Mouse (Mus musculus): ENCODE measurements around the gene Lrp6.

The Lrp6 gene

GRCm38 (mm10) chr6:134566818-134567485, at the start of gene Lrp6:
Gene Lrp6, minus strand, starts transcription at chr6:134566965.
- peak; percentile 86 to 93 for DNase-seq

GRCm38 (mm10) chr6:134614723-134615648, 48.2 kb upstream of the Lrp6 start:
- DNase-seq, result peak; percentile 88 to 91

GRCm38 (mm10) chr6:134614322-134614721, 47.6 kb upstream of the Lrp6 start:
- no peak for DNase-seq

- DNase-seq, result no peak
Measured at GRCm38 (mm10) chr6:134611896-134612295, 45.1 kb upstream of the Lrp6 start.

GRCm38 (mm10) chr6:134610380-134610779, 43.6 kb upstream of the Lrp6 start:
- DNase-seq, result no peak

- peak; percentile 59 to 75 for DNase-seq
Measured at GRCm38 (mm10) chr6:134606949-134607746, 40.4 kb upstream of the Lrp6 start.

- peak; percentile 71 to 87 for DNase-seq
Measured at GRCm38 (mm10) chr6:134606540-134606939, 39.8 kb upstream of the Lrp6 start.

GRCm38 (mm10) chr6:134605196-134605595, 38.4 kb upstream of the Lrp6 start:
- DNase-seq, result no peak

GRCm38 (mm10) chr6:134602371-134603003, 35.7 kb upstream of the Lrp6 start:
- DNase-seq, result peak; percentile 59 to 60

GRCm38 (mm10) chr6:134601766-134602165, 35.0 kb upstream of the Lrp6 start:
- peak; percentile 76 to 87 for DNase-seq

GRCm38 (mm10) chr6:134601130-134601529, 34.4 kb upstream of the Lrp6 start:
- DNase-seq, result peak; percentile 40 to 67

GRCm38 (mm10) chr6:134599239-134599638, 32.5 kb upstream of the Lrp6 start:
- DNase-seq, result peak; percentile 64 to 68

GRCm38 (mm10) chr6:134597651-134598229, 31.0 kb upstream of the Lrp6 start:
- peak; percentile 77 to 88 for DNase-seq

GRCm38 (mm10) chr6:134594569-134595442, 28.0 kb upstream of the Lrp6 start:
- DNase-seq, result peak; percentile 87 to 92

- no peak for DNase-seq
Measured at GRCm38 (mm10) chr6:134591614-134592013, 24.8 kb upstream of the Lrp6 start.

- DNase-seq, result no peak
Measured at GRCm38 (mm10) chr6:134586241-134586640, 19.5 kb upstream of the Lrp6 start.

GRCm38 (mm10) chr6:134584616-134585015, 17.9 kb upstream of the Lrp6 start:
- DNase-seq, result no peak

- no peak for DNase-seq
Measured at GRCm38 (mm10) chr6:134582110-134582509, 15.3 kb upstream of the Lrp6 start.

GRCm38 (mm10) chr6:134579506-134579905, 12.7 kb upstream of the Lrp6 start:
- DNase-seq, result no peak

- no peak for DNase-seq
Measured at GRCm38 (mm10) chr6:134578039-134578438, 11.3 kb upstream of the Lrp6 start.

- DNase-seq, result no peak
Measured at GRCm38 (mm10) chr6:134575288-134575741, 8.6 kb upstream of the Lrp6 start.
